Mouse (Mus musculus) layer of hippocampus, postnatal 14 days (tissue): ENCODE data around the gene Tmem183a. TPM values are rescaled to one million over a fixed set of nuclear protein-coding genes. Genes with fewer than 3 reads are reported as not detected.

Experiments
- DNase-seq, 2 experiments: peaks; one replicate each; pipeline ENCODE4 v3.0.0; 2021 to 2022; ENCODE audit warnings: low spot score in 2 of 2, mixed read lengths in 1 of 2
- total RNA-seq, 2 experiments: library from RNA; stranded (reverse); gene quantifications; 2 replicates each; pipeline ENCODE4 v1.2.3; 2021

The Tmem183a gene
- total RNA-seq, 2 experiments from 2014 or later: 80.0 to 84.3 TPM

DNA sequence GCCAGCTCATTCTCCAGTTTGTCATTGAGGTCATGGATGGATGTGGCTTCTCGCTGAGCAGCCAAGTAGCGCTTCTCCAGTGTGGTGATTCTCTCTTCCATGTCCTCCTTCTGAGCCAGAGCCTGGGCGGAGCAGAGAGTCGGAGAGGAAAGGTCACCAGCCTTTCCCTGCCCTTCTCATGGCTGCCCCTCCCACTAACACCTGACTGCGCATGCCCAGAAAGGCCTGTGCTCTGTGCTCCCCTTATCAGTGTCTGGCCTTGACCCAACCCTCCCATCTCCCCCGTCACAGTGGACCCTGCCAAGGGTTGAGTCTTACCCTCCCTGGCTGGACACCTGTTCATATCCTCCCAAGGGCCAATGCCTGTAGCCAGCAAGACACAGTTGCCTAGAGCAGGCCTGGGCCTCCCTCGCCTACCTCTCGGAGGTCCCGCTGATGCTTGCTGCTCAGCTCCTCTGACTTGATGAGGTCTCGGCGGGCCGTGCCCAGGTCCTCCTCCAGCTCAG lies 34.9 kb downstream of the Tmem183a start:
- DNase-seq: no peak

DNA sequence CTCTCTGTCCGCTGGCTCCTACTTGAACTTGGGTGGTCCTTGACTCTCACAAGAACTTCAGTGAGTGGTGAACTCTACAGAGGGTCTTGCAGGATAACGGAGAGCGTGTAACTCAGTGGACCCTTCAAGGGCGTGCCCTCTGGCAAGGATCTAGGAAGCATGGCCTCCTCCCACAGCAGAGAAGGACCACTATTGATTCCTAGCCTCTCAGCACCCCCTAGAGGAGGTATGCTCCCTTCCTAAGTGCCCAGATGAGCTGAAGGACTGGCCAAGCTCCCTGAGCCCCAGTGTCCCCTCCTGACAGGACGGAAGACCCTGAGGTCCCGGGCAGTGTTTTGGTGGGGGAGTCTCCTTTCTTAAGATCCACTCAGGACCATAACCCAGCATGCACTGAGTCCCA lies 39.2 kb downstream of the Tmem183a start:
- DNase-seq: no peak

DNA sequence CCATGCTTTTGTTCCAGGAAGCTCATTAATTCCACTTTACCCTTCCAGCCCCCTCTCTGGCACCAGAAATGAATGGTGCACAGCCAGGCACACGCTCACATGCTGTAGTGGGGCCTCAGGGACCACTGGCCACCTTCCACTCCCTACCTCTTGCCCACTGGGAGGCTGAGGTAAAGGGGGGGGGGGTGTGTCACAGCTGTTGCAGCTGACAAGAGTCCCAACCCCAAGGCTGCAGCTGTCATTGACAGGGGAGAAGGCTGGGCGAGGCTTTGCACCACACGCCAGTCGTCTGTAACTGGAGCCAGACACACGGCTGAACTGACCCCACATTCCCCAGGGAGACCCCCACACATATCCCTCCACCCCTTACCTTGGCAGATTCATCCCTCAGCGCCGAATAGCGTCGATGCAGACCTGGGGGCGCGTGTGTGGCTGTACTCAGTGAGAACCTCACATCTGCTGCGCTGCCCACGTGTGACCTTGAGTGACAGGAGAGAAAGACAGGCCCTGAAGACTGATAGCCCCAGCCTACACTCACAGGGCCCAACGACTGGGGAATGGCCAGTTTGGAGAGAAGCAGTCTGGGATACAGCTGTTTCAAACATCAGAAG lies 41.0 kb downstream of the Tmem183a start:
- DNase-seq: no peak

DNA sequence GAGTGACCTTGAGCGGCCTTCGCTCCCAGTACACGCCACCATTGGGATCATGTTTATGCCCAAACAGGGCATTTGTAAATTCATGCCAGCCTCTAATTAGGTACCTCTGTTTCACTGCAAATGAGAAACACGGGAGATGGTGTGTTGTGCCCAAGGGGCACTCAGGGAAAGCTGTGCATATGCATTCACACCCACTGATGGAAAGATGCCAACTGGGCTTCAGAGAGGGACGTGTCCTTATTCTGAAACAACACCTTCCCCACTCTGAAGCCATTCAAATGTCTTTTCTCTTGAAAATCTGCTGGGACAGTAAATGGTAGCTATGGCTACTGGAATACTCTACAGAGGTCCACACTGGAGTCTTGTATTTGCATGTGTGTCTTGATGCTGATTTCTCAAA lies 43.5 kb downstream of the Tmem183a start:
- DNase-seq: no peak

DNA sequence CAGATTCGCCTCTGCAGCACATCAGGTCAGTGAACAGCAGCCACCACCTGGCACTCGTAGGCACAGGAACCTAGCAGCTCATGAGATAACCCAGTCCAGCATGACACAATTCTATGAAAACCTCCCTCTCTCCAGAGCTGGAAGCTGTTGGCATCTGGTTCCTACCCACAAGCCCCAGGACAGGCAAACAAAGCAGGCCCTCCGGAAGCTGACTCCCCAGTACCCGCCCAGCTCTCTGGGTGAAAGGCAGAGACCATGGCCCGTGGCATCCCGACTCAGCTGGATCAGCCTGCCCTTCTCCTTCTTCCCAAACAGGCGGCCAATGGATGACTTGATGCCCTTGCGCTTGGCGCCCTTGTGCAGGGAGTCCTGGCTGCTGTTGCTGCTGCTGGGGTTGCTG lies 45.4 kb downstream of the Tmem183a start:
- DNase-seq: no peak

DNA sequence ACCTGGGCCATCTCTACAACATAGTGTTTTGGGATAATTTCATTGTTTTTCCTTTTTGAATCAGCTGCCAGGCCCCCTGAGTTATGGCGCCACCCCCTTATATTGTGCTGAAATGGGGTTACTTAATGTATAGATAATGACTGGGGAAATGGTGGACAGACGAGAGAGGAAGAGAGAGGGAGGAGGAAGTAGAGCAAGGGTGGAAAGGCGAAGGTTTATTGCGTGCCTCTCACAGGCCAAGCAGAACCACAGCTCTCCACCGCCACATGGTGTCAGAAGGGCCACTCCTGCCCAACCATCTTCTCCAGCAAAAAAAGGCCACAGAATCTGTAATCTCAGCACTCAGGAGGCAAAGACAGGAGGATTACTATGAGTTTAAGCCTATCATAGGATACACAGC lies 46.6 kb downstream of the Tmem183a start:
- no peak for DNase-seq

GRCm38 (mm10) chr1:134311760-134312159 lies 50.0 kb downstream of the Tmem183a start:
- DNase-seq: no peak

DNA sequence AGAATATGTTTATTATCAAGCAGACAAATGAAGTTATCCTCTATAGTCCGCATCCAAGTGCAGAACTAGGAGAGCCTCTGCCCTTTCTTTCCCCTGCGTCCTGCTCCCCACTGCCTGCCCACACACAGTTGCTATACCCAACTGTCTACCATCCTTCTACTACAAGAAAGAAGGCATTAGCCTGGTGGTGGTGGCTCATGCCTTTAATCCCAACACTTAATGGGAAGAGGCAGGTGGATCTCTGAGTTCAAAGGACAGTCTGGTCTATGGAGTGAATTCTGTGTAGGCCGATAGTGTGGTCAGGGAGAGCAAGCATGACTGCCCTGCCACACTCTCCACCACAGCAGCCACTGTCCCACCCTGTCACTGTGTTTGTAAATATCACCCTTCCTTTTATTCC lies 51.0 kb downstream of the Tmem183a start:
- no peak for DNase-seq

- DNase-seq: no peak
Measured at GRCm38 (mm10) chr1:134310291-134310690, 51.5 kb downstream of the Tmem183a start.

DNA sequence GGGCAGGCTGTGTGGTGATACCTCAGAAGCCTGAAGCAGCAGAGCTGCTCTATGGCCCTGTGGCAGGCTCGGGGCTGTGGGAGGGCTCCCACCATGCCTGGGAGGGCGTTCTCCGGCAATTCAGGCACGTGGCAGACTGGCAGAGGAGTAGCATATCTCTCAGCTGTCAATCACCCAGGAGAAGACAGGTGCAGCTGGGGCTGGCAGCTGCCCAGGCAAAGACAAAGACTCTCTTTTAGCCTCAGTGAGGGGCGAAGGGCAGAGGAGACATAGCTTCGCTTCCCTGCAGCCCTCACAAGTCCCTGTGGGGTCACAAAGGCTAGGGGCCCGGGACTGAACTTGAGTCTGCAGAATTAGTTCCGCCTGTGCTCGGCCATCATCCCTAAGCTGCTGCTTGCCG lies 54.4 kb downstream of the Tmem183a start:
- DNase-seq: no peak

DNA sequence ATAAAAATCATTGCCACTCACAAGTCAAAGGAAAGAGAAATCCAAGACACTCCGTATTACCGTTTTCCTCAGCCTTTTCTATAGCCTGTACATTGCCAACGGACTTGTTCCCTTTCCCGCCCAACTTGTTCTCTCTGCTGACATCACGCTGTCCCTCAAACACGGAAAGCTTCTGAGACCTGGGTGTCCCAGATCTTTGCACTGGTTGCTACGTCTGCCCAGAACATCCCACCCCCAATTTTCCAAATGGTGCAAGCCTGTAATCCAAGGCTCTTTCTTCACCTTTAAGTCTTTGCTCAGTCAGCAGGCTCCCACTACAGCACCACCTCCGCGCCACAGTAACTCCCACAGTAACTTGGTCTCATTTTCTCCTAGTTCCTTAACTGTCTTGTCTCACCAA lies 56.8 kb downstream of the Tmem183a start:
- DNase-seq: no peak

DNA sequence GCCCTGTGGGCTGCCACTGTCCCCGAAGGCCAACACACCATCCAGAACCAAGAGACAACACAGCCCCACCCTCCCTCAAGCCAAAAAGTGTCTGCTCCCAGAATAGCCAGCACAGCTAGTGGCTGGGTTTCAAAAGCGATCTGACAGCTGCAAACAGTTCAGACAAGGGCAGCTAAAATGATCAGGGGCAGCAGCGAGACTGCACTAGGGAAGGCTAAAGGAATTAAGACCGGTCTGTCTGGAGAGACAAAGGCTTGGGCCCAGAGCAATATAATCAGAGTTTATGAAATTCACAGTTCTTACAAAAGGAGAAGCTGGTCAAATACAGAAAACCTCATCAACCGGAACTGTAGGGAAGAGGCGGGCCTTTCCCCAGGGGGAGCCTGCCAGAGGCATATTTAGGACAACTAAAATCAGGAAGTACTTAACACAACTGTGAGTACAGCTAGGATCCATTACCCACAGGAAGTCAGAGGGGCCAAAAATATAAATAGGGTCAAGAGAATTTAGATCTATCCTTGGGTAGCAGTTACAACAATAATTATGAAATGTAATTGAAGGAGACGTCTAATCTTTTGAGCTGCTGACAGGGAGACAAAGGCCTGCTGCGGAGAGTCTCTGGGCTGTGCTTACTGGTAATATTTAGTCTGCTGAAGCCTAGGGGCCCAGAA lies 59.1 kb downstream of the Tmem183a start:
- DNase-seq: peak; percentile 25 to 28

DNA sequence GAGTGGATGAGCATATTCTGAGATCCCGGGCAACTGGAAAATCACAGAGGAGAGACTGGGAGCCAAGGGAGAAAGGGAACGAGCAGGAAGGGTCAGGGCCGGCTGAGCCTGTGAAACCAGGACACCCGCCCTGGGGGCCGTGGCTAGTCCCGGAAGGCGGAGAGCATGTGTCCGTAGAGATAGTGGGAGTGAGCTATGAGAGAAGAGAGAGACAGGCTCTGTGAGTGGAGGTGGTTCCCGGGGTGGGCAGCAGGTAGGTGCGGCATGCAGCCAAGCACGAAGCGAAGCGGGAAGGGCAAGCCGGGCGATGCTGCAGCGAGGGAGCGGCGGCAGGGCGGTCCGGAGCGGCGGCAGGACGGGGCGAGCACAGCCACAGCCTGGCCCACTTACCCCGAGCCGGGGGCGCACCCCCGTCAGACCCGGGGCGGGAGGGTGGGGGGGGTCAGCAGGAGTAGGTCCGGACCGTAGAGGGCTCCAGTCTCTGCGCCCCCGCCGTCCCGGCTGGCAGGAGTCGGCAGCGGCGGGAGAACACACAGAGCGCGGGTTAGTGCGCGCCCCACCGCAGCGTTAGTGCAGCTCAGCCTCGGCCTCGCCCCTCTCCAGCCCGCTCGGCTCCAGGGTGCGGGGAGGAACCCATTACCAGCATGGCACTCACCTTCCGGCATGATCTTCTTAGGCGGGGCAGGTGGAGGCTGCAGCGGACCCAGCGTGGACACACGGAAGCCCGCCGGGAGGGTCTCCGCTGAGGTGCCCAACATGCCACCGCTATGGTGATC lies 63.0 kb downstream of the Tmem183a start:
- DNase-seq: no peak

DNA sequence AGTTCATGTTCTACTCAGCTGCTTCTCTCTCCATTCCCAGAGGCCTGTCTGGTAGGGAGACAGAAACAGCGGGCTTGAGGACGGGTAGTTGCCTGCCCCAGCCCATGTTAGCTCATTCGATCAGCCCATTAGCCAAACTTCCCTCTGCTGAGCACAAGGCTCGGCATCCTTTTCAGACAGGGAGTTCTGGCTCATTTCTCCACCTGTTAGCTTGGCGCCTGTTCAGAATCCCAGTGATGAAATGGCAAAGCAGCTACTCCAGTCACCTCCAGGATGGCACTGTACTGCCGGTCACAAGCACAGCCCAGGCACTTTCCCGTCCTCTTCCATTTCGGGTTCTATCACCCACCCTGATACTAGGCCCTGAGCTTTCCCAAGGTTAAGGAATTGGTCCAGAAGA lies 64.5 kb downstream of the Tmem183a start:
- peak; percentile 44 to 55 for DNase-seq

Other genes starting within 250 kb of the Tmem183a start
- gene Chil1, start 179.8 kb downstream of the Tmem183a start, total RNA-seq: 1 to 10 TPM; 8.0 to 8.5 TPM
- gene Mybph, start 168.5 kb downstream of the Tmem183a start, total RNA-seq: under 1 TPM in 1 of 2 experiments, not detected in 1; 0.18 TPM
- gene Adora1, start 126.5 kb downstream of the Tmem183a start, total RNA-seq: 100 to 1,000 TPM; 213 to 218 TPM
- gene Myog, start 72.0 kb downstream of the Tmem183a start, total RNA-seq: not detected
- gene Ppfia4, start 29.1 kb downstream of the Tmem183a start, total RNA-seq: 10 to 100 TPM; 82.3 to 86.7 TPM
- gene 4933406M09Rik, start 24.0 kb upstream of the Tmem183a start, total RNA-seq: not detected
- gene Cyb5r1, start 43.6 kb upstream of the Tmem183a start, total RNA-seq: 10 to 100 TPM; 24.0 to 31.4 TPM
- gene Adipor1, start 53.4 kb upstream of the Tmem183a start, total RNA-seq: 10 to 100 TPM; 62.2 to 64.1 TPM
- gene Klhl12, start 93.6 kb upstream of the Tmem183a start, total RNA-seq: 10 to 100 TPM; 37.2 to 41.5 TPM
- gene Rabif, start 132.7 kb upstream of the Tmem183a start, total RNA-seq: 10 to 100 TPM; 26.7 to 27.8 TPM
- under 1 TPM in 1 of 2 experiments, not detected in 1; 0.38 TPM for gene Mgat4e, start 187.7 kb upstream of the Tmem183a start, total RNA-seq
- 10 to 100 TPM; 69.7 to 74.6 TPM for gene Kdm5b, start 198.2 kb upstream of the Tmem183a start, total RNA-seq